Mouse (Mus musculus) stomach, postnatal 0 days (tissue): Measurements from ENCODE around the gene Ptprz1. TPM values are rescaled to one million over a fixed set of nuclear protein-coding genes. Genes with fewer than 3 reads are reported as not detected.

Source experiments
- ATAC-seq: fragments of 200-750 bp; cut with Nextera tagmentation; 2 replicates; pipeline ENCODE4 v1.8.0; 2017; ENCODE audit not compliant: low FRiP score, low TSS enrichment
- DNase-seq: peaks from one replicate; pipeline ENCODE4 v3.0.0-alpha.2; 2016; ENCODE audit warnings: low spot score
- H3K27ac ChIP-seq: fragments of 300-500 bp; sonication (generic); replicated peaks from 2 replicates; pipeline ENCODE4 v1.5.1; 2014; ENCODE audit warnings: mild to moderate bottlenecking, control low read depth
- H3K27me3 ChIP-seq: fragments of 300-500 bp; sonication (generic); 2 replicates; pipeline ENCODE4 v1.6.1; 2014; ENCODE audit warnings: low read length; ENCODE audit not compliant: control insufficient read depth, insufficient read depth
- H3K36me3 ChIP-seq: fragments of 300-500 bp; sonication (generic); 2 replicates; pipeline ENCODE4 v1.6.1; 2014; ENCODE audit warnings: low read length, mixed read lengths; ENCODE audit not compliant: control insufficient read depth, insufficient read depth
- H3K4me1 ChIP-seq: fragments of 300-500 bp; sonication (generic); replicated peaks from 2 replicates; pipeline ENCODE4 v1.6.1; 2014; ENCODE audit warnings: antibody characterized with exemption; ENCODE audit not compliant: control insufficient read depth, insufficient read depth
- H3K4me2 ChIP-seq: fragments of 300-500 bp; sonication (generic); replicated peaks from 2 replicates; pipeline ENCODE4 v1.6.1; 2014; ENCODE audit warnings: low read depth, mild to moderate bottlenecking, control low read depth, moderate library complexity
- H3K4me3 ChIP-seq: fragments of 300-500 bp; sonication (generic); 2 replicates; pipeline ENCODE4 v1.5.1; 2014; ENCODE audit warnings: low read depth, low read length, control low read depth
- H3K9ac ChIP-seq: fragments of 300-500 bp; sonication (generic); 2 replicates; pipeline ENCODE4 v1.6.1; 2014; ENCODE audit warnings: mild to moderate bottlenecking, low read length, control low read depth, mixed read lengths
- H3K9me3 ChIP-seq: fragments of 300-500 bp; sonication (generic); 2 replicates; pipeline ENCODE4 v1.6.1; 2016; ENCODE audit warnings: low read length; ENCODE audit not compliant: control insufficient read depth
- CTCF ChIP-seq: IDR thresholded peaks from 2 replicates; pipeline ENCODE4 v1.5.1; 2016; ENCODE audit warnings: antibody characterized with exemption, low read depth, mild to moderate bottlenecking, moderate library complexity
- EP300 ChIP-seq: optimal IDR thresholded peaks from 2 replicates; pipeline ENCODE3; 2016; ENCODE audit warnings: antibody characterized with exemption
- WGBS: fragments of 180-500 bp; shearing (Covaris S2); extraction: QIAGEN DNeasy Blood & Tissue Kit; methylation state at CpG from one replicate; pipeline ENCODE4 v1.1.7; 2014; 5-methylcytosine and 5-hydroxymethylcytosine counted together
- polyA plus RNA-seq: library from polyadenylated mRNA; unstranded; fragments of >200 nt; fragmentation: Nextera tagmentation; extraction: Ambion mirVana; gene quantifications from 2 replicates; pipeline ENCODE4 v1.2.1, GENCODE M21; 2015

Ptprz1 gene
- polyA plus RNA-seq, 1 experiment from 2014 or later, result 3.9 TPM

DNA sequence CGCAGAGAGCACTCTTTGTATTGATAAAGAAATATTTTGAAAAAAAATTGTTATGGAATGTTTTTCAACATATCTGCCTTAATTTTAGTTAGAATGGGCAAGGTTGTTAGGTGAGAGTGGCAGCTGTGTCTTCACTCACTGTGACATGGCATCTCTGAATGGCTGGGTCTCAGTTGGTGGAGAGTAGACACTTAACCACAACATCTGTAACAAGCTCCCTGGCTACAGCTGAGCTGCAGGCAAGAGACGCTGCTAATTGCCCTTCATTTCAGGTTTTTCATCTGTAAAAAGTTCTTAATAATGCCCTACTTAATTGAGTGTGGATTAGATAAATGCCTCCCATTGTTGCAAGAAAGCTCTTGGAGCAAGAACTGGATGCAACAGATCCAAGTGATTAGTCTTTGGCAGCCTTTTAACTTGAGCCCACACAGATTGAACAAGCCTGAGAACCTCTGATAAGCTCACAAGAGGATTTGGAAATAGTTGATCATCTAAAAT is 57.5 kb downstream of the Ptprz1 start:
- no peak for DNase-seq
- TF ChIP-seq EP300, result no peak
- TF ChIP-seq CTCF, result no peak
- WGBS, result 80% methylated on average over 2 of the region's 2 CpGs
- ATAC-seq, result no peak
- no peak overlapping the region for H3K27ac ChIP-seq
- no peak overlapping the region for H3K4me3 ChIP-seq
- no peak overlapping the region for H3K4me2 ChIP-seq
- H3K27me3 ChIP-seq, result no peaks in the 10 kb centered on the region
- no peaks in the 10 kb centered on the region for H3K9me3 ChIP-seq
- H3K4me1 ChIP-seq, result no peaks in the 10 kb centered on the region
- no peaks in the 10 kb centered on the region for H3K36me3 ChIP-seq
- no peak overlapping the region for H3K9ac ChIP-seq

GRCm38 (mm10) chr6:22937126-22937525 is 61.8 kb downstream of the Ptprz1 start:
- TF ChIP-seq CTCF (no peak), EP300 (no peak)
- no peaks in the 10 kb centered on the region for H3K27me3 ChIP-seq
- no peak for DNase-seq
- no peak overlapping the region for H3K4me3 ChIP-seq
- H3K27ac ChIP-seq, result no peak overlapping the region
- WGBS, result 83% methylated on average over 4 of the region's 4 CpGs
- H3K4me2 ChIP-seq, result no peak overlapping the region
- H3K9ac ChIP-seq, result no peak overlapping the region
- no peaks in the 10 kb centered on the region for H3K36me3 ChIP-seq
- no peak for ATAC-seq
- H3K4me1 ChIP-seq, result no peaks in the 10 kb centered on the region
- H3K9me3 ChIP-seq, result no peaks in the 10 kb centered on the region

GRCm38 (mm10) chr6:22937526-22937925 is 62.2 kb downstream of the Ptprz1 start:
- H3K36me3 ChIP-seq, result no peaks in the 10 kb centered on the region
- H3K4me1 ChIP-seq, result no peaks in the 10 kb centered on the region
- H3K9me3 ChIP-seq, result no peaks in the 10 kb centered on the region
- no peak for TF ChIP-seq CTCF
- no peak for TF ChIP-seq EP300
- ATAC-seq (no peak), DNase-seq (no peak)
- no peak overlapping the region for H3K9ac ChIP-seq
- no peak overlapping the region for H3K27ac ChIP-seq
- 65% methylated on average over 5 of the region's 5 CpGs for WGBS
- H3K4me2 ChIP-seq, result no peak overlapping the region
- no peaks in the 10 kb centered on the region for H3K27me3 ChIP-seq
- H3K4me3 ChIP-seq, result no peak overlapping the region

GRCm38 (mm10) chr6:22944191-22944590 is 68.9 kb downstream of the Ptprz1 start:
- no peak overlapping the region for H3K27ac ChIP-seq
- DNase-seq, result no peak
- ATAC-seq, result no peak
- no peaks in the 10 kb centered on the region for H3K36me3 ChIP-seq
- no peak overlapping the region for H3K4me3 ChIP-seq
- H3K27me3 ChIP-seq, result no peaks in the 10 kb centered on the region
- 72% methylated on average over 3 of the region's 3 CpGs for WGBS
- H3K9ac ChIP-seq, result no peak overlapping the region
- no peaks in the 10 kb centered on the region for H3K9me3 ChIP-seq
- no peak overlapping the region for H3K4me2 ChIP-seq
- no peaks in the 10 kb centered on the region for H3K4me1 ChIP-seq
- TF ChIP-seq EP300 (no peak), CTCF (no peak)

- DNase-seq (no peak), ATAC-seq (no peak)
- H3K4me3 ChIP-seq, result no peak overlapping the region
- TF ChIP-seq CTCF, result no peak
- TF ChIP-seq EP300, result no peak
- no peaks in the 10 kb centered on the region for H3K4me1 ChIP-seq
- H3K9me3 ChIP-seq, result no peaks in the 10 kb centered on the region
- H3K27ac ChIP-seq, result no peak overlapping the region
- no peaks in the 10 kb centered on the region for H3K36me3 ChIP-seq
- no peak overlapping the region for H3K9ac ChIP-seq
- WGBS, result 82% methylated on average over 3 of the region's 3 CpGs
- H3K27me3 ChIP-seq, result no peaks in the 10 kb centered on the region
- no peak overlapping the region for H3K4me2 ChIP-seq
These were observed 88.1 kb downstream of the Ptprz1 start for GRCm38 (mm10) chr6:22963374-22963773.

- no peaks in the 10 kb centered on the region for H3K27me3 ChIP-seq
- 47% methylated on average over 2 of the region's 2 CpGs for WGBS
- DNase-seq (no peak), ATAC-seq (no peak)
- H3K9me3 ChIP-seq, result no peaks in the 10 kb centered on the region
- no peak overlapping the region for H3K27ac ChIP-seq
- H3K4me1 ChIP-seq, result no peaks in the 10 kb centered on the region
- no peaks in the 10 kb centered on the region for H3K36me3 ChIP-seq
- TF ChIP-seq EP300, result no peak
- peak; percentile 70 for TF ChIP-seq CTCF
- no peak overlapping the region for H3K4me3 ChIP-seq
- no peak overlapping the region for H3K4me2 ChIP-seq
- H3K9ac ChIP-seq, result no peak overlapping the region
These were observed 92.8 kb downstream of the Ptprz1 start for GRCm38 (mm10) chr6:22968073-22968472.
